Mouse (Mus musculus) layer of hippocampus, adult 9-11 months (tissue): ENCODE measurements around the gene Cnga3.
A peak's percentile ranks its signal among the peaks of the same experiment; 100 is the strongest.

ENCODE experiments used
- DNase-seq: peaks from one replicate; pipeline ENCODE4 v3.0.0; 2022

Gene Cnga3

DNA sequence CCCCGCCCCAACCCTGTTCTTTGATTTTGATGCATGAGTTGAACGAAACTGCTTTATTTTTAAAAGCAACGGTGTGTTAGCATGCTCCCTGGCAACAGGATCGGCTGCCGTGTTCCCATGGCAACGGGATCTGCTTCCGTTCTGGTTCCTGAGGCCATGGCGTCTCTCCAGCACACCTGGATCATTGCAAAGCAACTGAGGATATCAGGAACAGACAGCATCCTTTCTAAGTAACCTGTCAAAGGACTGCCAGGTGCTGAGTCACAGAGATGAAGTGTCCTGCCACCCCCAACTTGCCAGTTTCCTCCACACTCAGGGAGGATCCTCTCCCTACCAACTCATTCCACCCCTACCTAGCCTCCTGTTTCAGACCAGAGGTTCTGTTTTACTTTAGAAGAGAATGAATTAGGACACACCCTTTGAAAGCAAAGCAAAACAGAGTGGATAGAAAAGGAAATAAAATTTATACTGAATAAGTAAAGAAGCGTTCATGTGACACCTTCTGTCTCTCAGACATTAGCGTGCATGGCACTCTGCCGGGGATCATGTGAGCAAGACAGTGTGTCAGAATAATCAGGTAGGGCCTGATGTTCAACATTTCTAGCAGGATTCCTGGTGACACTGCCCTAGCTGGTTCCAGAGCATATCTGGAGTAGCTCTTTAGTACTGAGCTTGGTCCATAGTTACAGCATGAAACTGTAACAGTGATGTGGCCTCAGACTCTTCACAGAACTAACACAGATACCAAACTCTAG lies 74.1 kb downstream of the Cnga3 start:
- DNase-seq, result peak; percentile 69

DNA sequence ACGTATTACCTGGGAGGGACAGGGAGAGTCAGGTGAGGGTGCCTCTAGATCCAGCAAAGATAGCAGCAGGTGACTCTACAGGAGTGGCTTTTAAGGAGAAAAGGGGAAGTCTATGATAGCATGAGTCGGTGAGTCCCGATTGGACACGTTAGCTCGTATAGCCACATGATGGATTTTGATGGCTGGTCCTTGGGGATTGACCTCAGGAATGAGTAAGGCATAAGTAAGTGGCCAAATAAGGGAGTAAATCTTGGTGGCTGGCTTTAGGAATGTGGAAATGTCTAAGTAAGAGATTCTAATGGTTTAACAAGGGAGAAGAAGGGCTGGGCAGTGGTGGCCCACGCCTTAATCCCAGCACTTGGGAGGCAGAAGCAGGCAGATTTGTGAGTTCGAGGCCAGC lies 74.7 kb downstream of the Cnga3 start:
- DNase-seq, result no peak

DNA sequence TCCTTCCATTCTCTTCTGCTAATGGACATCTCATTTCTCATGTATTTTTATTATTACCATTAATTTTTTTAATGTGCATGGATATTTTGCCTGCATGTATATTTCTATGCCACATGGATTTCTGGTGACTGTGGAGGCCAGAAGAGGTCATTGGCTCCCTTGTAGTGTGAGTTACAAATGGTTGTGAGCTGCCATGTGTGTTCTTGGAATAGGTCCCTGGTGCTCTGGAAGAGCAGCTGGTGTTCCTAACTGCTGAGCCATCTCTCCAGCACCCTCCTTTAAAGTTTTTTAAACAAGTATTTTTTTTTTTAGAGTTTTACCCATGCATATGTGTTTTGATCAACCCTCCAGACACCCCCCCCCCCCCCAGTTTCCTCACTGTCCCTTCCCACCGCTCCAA lies 82.2 kb downstream of the Cnga3 start:
- DNase-seq, result no peak

DNA sequence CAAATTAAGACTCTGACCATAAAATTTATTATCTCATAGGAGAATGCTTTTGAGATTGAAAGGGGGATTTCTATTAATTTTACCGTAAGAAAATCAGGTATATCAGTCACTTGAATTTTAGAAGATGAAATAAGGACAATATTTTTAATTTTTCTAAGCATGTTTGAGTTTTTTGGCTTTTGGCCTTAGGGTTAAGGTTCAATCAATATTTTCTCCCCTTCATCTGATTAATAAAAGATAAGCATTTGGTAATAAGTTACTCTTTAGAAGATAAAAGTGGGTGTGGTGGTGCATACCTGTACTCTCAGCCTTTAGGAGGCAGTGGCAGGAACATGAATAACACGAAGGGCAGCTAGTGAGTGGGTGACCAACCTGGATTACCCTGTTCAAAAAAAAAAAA lies 84.7 kb downstream of the Cnga3 start:
- no peak for DNase-seq

DNA sequence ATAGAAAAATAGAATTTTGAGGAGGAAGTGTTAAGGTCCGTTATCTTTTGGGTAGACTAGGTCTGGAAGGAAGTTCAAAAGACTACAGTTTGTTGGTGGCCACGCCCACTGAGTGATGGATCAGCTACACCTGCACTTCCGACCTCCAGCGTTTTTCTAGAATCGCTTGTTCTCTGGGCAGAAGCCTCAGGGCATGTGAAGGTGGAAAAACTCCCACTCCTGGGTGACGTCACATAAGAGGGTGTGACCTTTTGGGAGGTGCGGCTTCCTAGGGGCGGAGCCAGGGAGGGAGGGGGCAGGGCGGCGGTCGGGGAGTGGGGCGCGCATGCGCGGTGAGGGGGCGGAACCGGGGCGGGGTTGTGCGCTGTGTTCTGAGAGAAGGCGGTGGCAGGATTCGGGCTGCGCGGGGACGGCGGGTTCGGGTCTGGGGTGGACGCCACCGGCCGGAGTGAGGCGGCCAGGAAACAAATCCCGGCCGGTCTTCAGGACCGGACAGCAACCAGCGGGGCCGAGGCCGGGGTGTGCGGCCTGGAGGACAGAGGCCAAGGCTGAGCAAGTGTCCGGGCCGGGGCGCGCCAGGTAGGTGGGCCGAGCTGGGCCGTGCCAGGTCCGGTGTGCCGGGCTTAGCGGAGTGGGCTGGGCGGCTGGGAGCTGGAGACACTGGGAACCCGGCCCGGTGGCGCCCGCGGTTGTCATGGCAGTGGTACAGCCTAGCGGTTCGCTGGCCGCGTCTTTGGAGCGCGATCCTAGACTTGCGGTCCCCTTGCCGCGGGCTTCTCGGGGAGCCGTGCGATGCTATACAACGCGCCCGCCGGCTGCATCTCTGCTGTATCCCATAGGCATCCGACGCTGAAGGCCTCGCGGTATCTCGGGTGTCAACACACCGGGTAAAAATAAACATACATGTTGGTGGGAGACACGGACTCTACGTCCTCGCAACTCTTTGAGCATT lies 85.6 kb downstream of the Cnga3 start, which contains the start of gene Inpp4a:
TSS of gene Inpp4a (plus strand) at position 326 of the 952 bp plus-strand sequence.
- peak; percentile 89 for DNase-seq

DNA sequence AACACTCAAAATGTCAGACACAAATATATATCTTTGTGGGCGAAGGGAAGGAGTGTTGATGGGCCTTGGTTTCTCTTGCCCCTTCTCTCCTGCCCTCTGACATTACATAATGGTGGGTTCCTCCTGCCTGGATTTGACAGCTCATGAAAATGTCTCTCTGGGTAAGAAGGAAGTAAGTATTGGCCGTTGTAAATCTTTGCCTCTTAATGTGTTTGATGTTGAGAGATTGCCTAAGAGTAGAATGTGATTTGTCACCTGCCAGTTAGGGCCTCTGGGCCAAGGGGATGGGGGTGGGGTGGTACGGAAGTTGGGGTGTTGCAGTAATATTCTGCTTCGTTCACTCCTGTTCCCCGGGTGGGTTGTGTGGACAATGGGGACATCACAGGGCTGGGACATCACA lies 86.4 kb downstream of the Cnga3 start:
- no peak for DNase-seq

DNA sequence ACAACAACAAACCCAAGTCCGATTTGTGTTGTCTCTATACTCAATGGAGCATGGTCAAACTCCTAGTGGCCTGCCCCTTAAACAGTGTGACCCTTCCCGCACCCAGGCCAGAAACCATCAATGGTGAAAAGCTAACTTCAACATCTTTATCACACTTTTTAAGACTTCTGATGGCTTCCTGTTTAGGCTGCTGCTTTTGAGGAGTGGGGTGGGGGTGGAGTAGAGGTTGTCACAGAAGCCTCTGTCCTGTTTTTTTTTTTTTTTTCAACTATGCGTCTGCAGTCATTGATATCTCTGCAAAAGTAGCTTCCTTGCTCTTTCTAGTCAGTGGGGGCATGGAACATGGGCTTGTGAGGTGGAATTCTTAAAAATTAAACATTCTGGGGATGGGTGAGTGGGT lies 88.6 kb downstream of the Cnga3 start:
- DNase-seq, result no peak

DNA sequence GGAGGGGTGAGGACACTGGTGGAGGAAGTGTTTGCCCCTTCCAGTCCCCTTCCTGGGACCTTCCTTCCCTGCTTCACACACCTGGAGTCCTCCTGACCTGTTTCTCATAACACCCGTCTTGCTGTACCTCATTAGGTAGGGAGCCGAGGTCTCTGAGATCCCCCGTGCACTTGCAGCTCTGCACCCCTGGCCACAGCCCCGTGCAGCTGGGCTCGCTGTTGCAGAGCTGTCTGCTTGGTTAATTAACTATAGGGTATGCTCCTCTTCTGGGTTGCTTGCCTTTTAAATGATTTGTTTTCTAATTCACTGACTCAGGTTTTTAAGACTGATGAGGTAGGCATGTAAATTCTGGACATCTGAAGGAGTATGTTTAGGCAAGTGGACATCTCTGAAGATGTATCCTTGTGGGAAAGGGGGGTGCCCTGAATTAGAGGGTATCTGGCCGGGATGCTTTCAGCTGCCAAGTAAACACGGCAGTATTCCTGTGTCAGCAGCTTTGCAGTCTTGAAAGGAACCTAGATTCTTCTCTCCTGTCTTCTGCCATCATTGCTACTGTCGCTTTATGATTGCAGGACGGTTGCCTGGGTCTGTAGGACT lies 91.6 kb downstream of the Cnga3 start:
- DNase-seq, result no peak

DNA sequence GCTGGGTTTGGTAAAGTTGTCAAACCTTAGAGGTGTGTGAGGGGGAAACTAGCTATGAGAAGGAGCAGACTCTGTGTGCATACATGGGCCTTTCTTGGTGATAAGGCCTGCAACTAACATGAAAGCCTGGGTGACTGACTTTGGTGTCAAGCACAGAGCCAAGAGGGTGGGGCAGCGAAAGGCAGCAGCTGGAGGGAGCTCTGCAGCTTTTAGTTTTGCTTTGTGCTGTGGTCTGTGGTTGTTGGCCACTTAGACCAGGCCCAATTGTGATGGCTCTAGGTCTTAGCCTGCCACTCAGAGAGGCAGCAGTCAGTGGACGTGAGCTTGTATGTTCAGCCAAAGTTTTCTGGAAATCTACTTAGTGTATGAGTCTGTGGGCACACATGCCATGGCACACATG lies 93.4 kb downstream of the Cnga3 start:
- DNase-seq, result no peak

DNA sequence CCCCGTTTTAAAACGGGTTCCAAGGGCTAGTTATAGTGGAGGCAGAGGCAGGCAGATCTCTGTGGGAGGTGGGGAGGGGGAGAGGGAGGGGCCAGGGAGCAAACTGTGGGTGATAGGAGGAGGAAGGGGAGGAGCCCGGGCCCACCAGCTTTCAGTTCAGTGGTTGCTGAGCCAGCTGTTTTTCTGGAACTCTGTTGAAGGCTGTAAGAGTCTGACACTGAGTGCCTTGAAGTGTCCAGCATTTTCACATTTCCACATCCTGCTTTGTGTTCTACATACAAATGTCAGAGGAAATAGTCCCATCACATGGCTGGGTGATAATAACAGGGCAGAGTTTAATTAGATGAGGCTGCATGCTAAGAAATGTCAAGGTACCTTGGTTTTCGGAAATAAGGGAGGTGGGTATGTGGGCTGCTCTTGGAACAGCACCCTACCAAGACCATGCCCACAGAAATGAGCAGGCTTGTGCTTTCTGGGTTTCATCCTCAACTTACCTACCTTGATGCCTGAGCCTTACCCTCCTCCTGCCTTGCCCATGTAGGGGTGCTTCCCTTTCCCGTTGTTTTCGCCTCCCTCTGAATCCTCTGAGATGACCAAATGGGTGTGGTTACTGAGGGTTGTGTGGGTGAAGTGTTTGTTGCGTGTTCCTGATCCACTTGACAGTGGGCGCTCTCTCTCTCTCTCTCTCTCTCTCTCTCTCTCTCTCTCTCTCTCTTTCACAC lies 93.9 kb downstream of the Cnga3 start:
- DNase-seq, result no peak

DNA sequence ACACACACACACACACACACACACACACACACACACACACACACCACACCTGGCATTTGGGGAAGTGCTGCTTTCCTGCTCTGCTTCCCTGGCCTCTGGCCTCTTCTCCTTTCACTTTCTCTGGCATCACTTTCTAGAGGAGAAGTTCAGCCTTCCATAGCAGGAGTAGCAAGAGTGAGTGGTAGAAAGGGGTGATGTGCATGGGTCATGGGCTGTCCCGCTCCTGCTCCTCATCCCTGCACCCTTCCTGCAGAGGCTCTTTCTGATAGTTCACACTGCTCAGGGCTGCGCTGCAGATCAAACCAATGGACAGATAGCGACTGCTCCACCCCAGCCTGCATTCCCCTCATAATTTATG lies 94.5 kb downstream of the Cnga3 start:
- DNase-seq, result no peak

DNA sequence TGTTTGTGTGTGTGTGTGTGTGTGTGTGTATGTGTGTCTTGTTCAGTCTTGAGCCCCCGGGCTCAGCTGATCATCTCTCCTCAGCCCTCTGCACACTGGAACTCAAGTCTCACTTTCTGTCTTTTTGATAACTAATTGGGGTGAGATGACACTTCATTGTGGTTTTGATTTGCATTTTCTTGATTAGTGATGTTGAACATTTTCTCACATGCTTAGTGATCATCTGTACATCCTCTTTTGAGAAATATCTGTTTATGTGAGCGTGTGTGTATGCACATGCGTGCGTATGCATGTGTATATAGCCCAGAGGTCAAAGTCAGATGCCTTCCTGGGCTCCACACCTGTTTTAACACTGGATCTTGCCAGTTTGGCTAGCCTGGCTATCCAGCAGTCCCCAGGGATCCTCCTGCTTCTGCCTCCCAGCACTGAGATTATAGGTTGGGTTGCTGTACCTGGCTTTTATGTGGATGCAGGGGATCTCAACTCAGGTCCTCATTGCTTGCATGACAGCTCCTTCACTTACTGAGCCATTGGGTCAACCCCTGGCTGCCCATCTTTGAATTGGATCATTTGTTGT lies 95.8 kb downstream of the Cnga3 start:
- DNase-seq, result no peak
